Mouse (Mus musculus): ENCODE results near the gene Olfr592.
"Not testable (repeated sequence)": the region's sequence is repeated elsewhere in the genome, so short reads cannot be mapped to it uniquely, and the experiment has no call there.

Olfr592 gene

DNA sequence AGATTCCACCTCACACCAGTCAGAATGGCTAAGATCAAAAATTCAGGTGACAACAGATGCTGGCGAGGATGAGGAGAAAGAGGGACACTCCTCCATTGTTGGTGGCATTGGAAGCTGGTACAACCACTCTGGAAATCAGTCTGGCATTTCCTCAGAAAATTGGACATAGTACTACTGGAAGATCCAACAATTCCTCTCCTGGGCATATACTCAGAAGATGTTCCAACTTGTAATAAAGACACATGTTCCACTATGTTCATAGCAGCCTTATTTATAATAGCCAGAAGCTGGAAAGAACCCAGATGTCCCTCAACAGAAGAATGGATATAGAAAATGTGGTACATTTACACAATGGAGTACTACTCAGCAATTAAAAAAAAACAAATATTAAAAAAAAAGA, at the start of gene Olfr592:
Gene Olfr592 (plus strand): TSS at position 301 of the 400 bp plus-strand sequence.
- not testable (repeated sequence) for DNase-seq (ENCODE audit: extremely low read depth, insufficient read length, low spot score)

DNA sequence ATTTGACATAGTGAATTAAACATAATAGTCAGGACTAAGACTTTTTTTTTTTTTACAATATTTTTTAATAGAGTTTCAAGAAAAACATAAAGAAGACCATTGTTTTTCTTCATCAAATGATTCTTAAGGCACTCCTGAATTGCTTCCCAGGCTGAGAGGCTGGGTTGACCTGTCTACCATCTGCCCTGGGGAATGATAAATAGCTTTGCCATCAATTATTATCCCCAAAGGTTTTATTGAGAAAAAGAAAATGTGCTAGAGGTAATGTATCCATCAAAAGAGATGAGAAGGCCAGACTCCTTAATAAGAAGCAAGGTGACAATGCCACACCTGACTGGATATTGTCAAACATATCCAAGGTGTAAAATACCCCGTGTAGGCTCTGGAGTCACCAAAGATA, 44.0 kb upstream of the Olfr592 start, which contains the start of gene Olfr588-ps1:
Gene Olfr588-ps1 (plus strand): TSS at position 301 of the 400 bp plus-strand sequence.
- no peak for DNase-seq (ENCODE audit: extremely low read depth, insufficient read length, low spot score)

- DNase-seq (ENCODE audit: extremely low read depth, insufficient read length, low spot score), result no peak
Measured at GRCm38 (mm10) chr7:103156256-103156655, 28.3 kb upstream of the Olfr592 start, which contains the start of gene Olfr589. Gene Olfr589 (minus strand): TSS chr7:103156356.

DNA sequence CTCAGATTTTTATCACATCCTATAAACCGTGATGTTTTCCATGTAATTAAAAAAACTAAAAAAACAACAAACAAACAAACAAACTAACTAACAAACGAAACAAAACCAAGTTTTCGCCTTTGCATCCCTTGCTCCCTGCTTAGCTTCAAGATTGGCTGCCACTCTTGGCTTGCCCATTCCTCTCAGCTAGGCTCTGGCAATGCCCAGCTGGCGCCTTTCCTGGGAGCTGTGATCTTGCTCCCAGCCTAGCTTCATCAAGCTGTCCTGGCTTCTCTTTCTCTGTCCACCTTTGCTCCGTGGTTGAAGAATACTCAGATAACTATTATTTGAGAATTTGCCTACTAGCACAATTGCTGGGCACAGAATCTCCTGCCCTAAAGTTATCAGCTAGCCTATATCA, 14.9 kb upstream of the Olfr592 start:
- no peak for DNase-seq (ENCODE audit: extremely low read depth, insufficient read length, low spot score)

GRCm38 (mm10) chr7:103178240-103178639, 6.4 kb upstream of the Olfr592 start, which contains the start of gene Olfr591:
Gene Olfr591 (minus strand): TSS chr7:103178340.
- DNase-seq (ENCODE audit: extremely low read depth, insufficient read length, low spot score), result no peak

DNA sequence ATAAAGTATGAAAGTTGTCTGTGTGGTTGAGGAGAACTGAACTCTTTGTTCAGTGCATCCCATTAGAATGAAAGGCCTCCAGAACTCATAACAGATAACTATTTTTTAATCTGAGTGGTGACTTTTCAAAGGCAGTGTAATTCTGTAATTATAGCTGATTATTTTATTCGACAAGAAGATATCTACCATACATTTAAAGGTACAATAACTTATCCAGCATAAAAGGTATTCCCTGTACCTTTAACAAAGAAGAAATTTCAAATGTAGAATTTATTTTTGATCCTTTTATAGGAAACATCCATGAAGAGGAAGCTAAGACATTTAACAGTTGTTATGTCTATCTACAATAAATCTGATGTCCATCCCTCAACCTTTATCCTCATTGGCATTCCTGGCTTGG, 27.0 kb downstream of the Olfr592 start, which contains the start of gene Olfr593:
Gene Olfr593 (plus strand): TSS at position 301 of the 400 bp plus-strand sequence.
- DNase-seq (ENCODE audit: extremely low read depth, insufficient read length, low spot score), result no peak

- DNase-seq (ENCODE audit: extremely low read depth, insufficient read length, low spot score), result not testable (repeated sequence)
Measured at GRCm38 (mm10) chr7:103212050-103212449, 27.4 kb downstream of the Olfr592 start.

GRCm38 (mm10) chr7:103216696-103217095, 32.1 kb downstream of the Olfr592 start, which contains the start of gene Olfr594:
Gene Olfr594 (plus strand): TSS chr7:103216996.
- DNase-seq (ENCODE audit: extremely low read depth, insufficient read length, low spot score), result no peak
